Mouse (Mus musculus): ENCODE measurements at regions not wholly inside any gene's neighbourhood (a gene's known extent, or its start where the extent isn't known, plus 50 kb on each side); places are given as distances from the start of the nearest gene placed in this dataset.

DNA sequence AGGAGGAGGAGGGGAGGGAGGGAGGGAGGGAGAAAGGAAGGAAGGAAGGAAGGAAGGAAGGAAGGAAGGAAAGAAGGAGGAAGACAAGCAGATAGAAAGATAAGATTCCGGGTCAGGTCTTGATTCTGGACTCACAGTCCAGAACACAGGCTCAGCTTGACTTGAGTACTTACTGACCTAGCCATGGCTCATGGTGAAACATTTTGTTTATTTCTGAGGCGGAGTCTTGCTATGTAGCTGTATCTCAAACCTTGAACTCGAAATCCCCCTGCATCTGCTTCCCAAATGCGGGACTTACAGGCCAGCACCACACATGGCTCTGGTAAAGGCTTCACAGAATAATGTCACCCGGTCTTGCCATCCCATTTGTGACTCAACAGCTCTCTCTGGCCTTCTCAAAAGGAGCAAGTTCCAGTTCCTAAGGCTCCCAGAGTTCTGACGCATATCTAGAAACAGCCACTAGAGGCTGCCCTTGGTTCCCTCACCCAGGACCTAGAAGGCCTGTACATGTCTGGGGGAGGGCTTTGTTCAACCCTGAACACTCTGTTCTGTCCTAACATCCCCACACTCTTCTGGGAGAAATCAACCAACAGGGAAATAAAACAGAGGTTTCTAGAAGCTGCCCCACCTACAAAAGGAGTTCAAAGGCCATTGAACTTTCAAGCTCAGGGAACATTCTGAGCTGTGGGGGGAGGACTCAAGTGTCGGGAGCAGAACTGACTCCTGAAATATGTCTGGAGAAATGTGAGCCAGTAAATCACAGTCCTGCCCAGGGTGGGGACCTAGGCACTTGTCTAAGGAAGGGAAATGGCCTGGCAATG lies 56.2 kb upstream of the Akap13 start:
- no peak for DNase-seq (ENCODE audit: extremely low read depth, low read depth, low spot score)

- no peak for DNase-seq (ENCODE audit: extremely low read depth, low read depth, low spot score)
These were observed 54.9 kb upstream of the Akap13 start for GRCm38 (mm10) chr7:75400471-75400870.

- no peak for DNase-seq (ENCODE audit: extremely low read depth, low read depth, low spot score)
These were observed 50.4 kb upstream of the Akap13 start for GRCm38 (mm10) chr7:75404955-75405354.

All from fat pad, adult 2 months (tissue).